Mouse (Mus musculus): ENCODE measurements around the gene Ankrd13b.

DNA sequence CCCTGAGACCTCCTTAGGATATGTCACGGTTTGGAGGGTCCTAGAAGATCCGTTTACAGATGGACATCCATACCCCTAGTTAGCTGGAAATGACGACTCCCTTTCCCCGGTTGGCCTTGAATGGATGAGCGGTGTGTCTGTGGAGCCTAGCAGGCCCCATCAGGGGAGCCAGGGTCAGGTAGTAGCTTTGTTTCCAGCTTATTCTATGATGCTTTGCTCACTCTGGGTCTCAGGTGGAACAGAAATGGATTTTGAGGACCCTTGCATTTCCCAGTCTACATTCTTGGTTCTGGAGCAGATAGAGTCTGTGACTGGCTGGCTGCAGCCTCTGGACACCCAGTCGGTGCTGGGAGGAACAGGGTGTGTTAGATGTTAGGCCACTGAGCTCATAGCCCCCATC lies 5.3 kb upstream of the Ankrd13b start:
- TF ChIP-seq CTCF (IDR thresholded peaks at IDR 0.05; ENCODE audit: extremely low read depth, insufficient read depth, insufficient read length, insufficient replicate concordance) (no peak), POLR2A (IDR thresholded peaks at IDR 0.05; ENCODE audit: low read depth, low read length) (no peak)

Data from spleen, adult 2 months (tissue).